In genomic region chr6:114901921-114902320, GRCm38 (mm10) we compare ENCODE assay signal across 10 mouse cellular contexts.
A peak's percentile ranks its signal among the peaks of the same experiment; 100 is the strongest.
DNase-seq lines count a peak whose midpoint lies in the region; ATAC-seq and TF ChIP-seq lines count a peak whose summit lies in the region.
"Had no signal": no experiment of that assay in that cellular context is flagged by ENCODE, and none has a peak within 500 bp of the region (broad histone marks: within the 10 kb centered on the region; RNA-seq: fewer than 3 reads in every experiment).

No protein-coding gene starts in this region.

- H3K27ac ChIP-seq in heart, embryonic 14.5 days (replicated peaks in 1 of 2; ENCODE audit: control insufficient read depth in 1 of 2, insufficient read depth in 1 of 2, low read depth in 2 of 2, low read length in 2 of 2) = peak overlapping the region; percentile 69 to 86
- peak overlapping the region; percentile 83 for H3K27ac ChIP-seq in embryonic facial prominence, embryonic 14.5 days (replicated peaks; ENCODE audit: low read depth, low read length)
- H3K27ac ChIP-seq in hindbrain, postnatal 0 days = peak overlapping the region; percentile 61; the same call in 1 of the 2 replicates
- peak overlapping the region; percentile 67 for H3K27ac ChIP-seq in midbrain, embryonic 14.5 days (replicated peaks; ENCODE audit: low read depth, low read length)

- H3K9me3 ChIP-seq in heart, embryonic 14.5 days (ENCODE audit: control insufficient read depth, low read length) = no peaks in the 10 kb centered on the region
- H3K9me3 ChIP-seq in embryonic facial prominence, embryonic 14.5 days (ENCODE audit: control insufficient read depth, low read length) = no peaks in the 10 kb centered on the region
- H3K9me3 ChIP-seq in hindbrain, postnatal 0 days (ENCODE audit: low read length) = no peaks in the 10 kb centered on the region
- H3K9me3 ChIP-seq in midbrain, embryonic 14.5 days (ENCODE audit: control insufficient read depth, low read length) = no peaks in the 10 kb centered on the region

- no peaks in the 10 kb centered on the region for H3K27me3 ChIP-seq in heart, embryonic 14.5 days (ENCODE audit: control insufficient read depth, insufficient read depth, low read length)
- no peaks in the 10 kb centered on the region for H3K27me3 ChIP-seq in embryonic facial prominence, embryonic 14.5 days (replicated peaks; ENCODE audit: control insufficient read depth, insufficient read depth, low read length)
- no peaks in the 10 kb centered on the region for H3K27me3 ChIP-seq in hindbrain, postnatal 0 days (ENCODE audit: insufficient read depth, low read length)
- H3K27me3 ChIP-seq in midbrain, embryonic 14.5 days (ENCODE audit: control insufficient read depth, insufficient read depth, low read length) = no peaks in the 10 kb centered on the region

- H3K9ac ChIP-seq in heart, embryonic 14.5 days (ENCODE audit: low read length) = peak overlapping the region; percentile 59
- H3K9ac ChIP-seq in embryonic facial prominence, embryonic 14.5 days (ENCODE audit: low read depth, low read length) = 0 out of 2 replicates have a peak overlapping the region, but pooled peaks have one; percentile 15
- no peak overlapping the region for H3K9ac ChIP-seq in hindbrain, postnatal 0 days (replicated peaks; ENCODE audit: low read length)
- H3K9ac ChIP-seq in midbrain, embryonic 14.5 days (replicated peaks; ENCODE audit: low read length) = 0 out of 2 replicates have a peak overlapping the region, but pooled peaks have one; percentile 20

- ATAC-seq in heart, embryonic 14.5 days (ENCODE audit: insufficient number of reproducible peaks, insufficient read depth, low FRiP score, low read depth) = no peak
- ATAC-seq in embryonic facial prominence, embryonic 14.5 days (ENCODE audit: low read depth) = no peak
- no peak; the same call in 1 of the 2 replicates for ATAC-seq in hindbrain, postnatal 0 days
- no peak; the same call in 1 of the 2 replicates for ATAC-seq in midbrain, embryonic 14.5 days (ENCODE audit: low FRiP score, low TSS enrichment)
- ATAC-seq: CD4-positive, CD25-positive, alpha-beta regulatory T cell, adult 4 months had no signal

- H3K4me3 ChIP-seq in heart, embryonic 14.5 days (ENCODE audit: control insufficient read depth in 1 of 2, insufficient read depth in 1 of 2, low read depth in 1 of 2, low read length in 2 of 2) = peak overlapping the region in 1 of 2 experiments; percentile 9; a peak in 1 of 4 replicates
- no peak overlapping the region for H3K4me3 ChIP-seq in embryonic facial prominence, embryonic 14.5 days (ENCODE audit: low read depth, low read length)
- no peak overlapping the region for H3K4me3 ChIP-seq in hindbrain, postnatal 0 days (ENCODE audit: low read length)
- H3K4me3 ChIP-seq in midbrain, embryonic 14.5 days (replicated peaks; ENCODE audit: low read depth, low read length) = no peak overlapping the region

- TF ChIP-seq CTCF in hindbrain, postnatal 0 days (IDR thresholded peaks at IDR 0.05; ENCODE audit: low read depth) = no peak

- peaks cover 28% of the 10 kb centered on the region; the same call in 1 of the 2 replicates for H3K36me3 ChIP-seq in heart, embryonic 14.5 days (ENCODE audit: control insufficient read depth, insufficient read depth, low read length)
- peaks cover 10% of the 10 kb centered on the region; the same call in 1 of the 2 replicates for H3K36me3 ChIP-seq in embryonic facial prominence, embryonic 14.5 days (ENCODE audit: control insufficient read depth, insufficient read depth, low read length)
- no peaks in the 10 kb centered on the region for H3K36me3 ChIP-seq in hindbrain, postnatal 0 days (ENCODE audit: insufficient read depth, low read length)
- H3K36me3 ChIP-seq in midbrain, embryonic 14.5 days (ENCODE audit: control insufficient read depth, insufficient read depth, low read length) = no peaks in the 10 kb centered on the region

- no peak for DNase-seq in heart, adult 8-10 months (ENCODE audit: low spot score)
- no peak for DNase-seq in embryonic facial prominence, embryonic 14.5 days (ENCODE audit: low spot score)
- DNase-seq in hindbrain, postnatal 0 days (ENCODE audit: low spot score) = no peak
- DNase-seq in midbrain, embryonic 14.5 days = no peak
- DNase-seq in spleen, postnatal 10 days (ENCODE audit: low spot score in 2 of 2) = no peak
- DNase-seq in cerebellum, postnatal 14 days = no peak
- DNase-seq in urinary bladder, postnatal 10 days (ENCODE audit: low spot score) = no peak
- DNase-seq: retina, postnatal 1 day had no signal

- peak overlapping the region; percentile 61 for H3K4me2 ChIP-seq in heart, embryonic 14.5 days (ENCODE audit: low read length)
- peak overlapping the region; percentile 43 for H3K4me2 ChIP-seq in embryonic facial prominence, embryonic 14.5 days (ENCODE audit: low read depth, low read length)
- H3K4me2 ChIP-seq in hindbrain, postnatal 0 days (ENCODE audit: low read depth, low read length) = peak overlapping the region; percentile 22; the same call in 1 of the 2 replicates
- peak overlapping the region; percentile 32 for H3K4me2 ChIP-seq in midbrain, embryonic 14.5 days (ENCODE audit: low read length)

- peaks cover 46 to 88% of the 10 kb centered on the region in 2 experiments for H3K4me1 ChIP-seq in heart, embryonic 14.5 days (ENCODE audit: control insufficient read depth in 2 of 2, insufficient read depth in 2 of 2, low read length in 2 of 2)
- peaks cover 46% of the 10 kb centered on the region for H3K4me1 ChIP-seq in embryonic facial prominence, embryonic 14.5 days (ENCODE audit: control insufficient read depth, insufficient read depth, low read length)
- peaks cover 38% of the 10 kb centered on the region; the same call in 1 of the 2 replicates for H3K4me1 ChIP-seq in hindbrain, postnatal 0 days (ENCODE audit: insufficient read depth, low read length)
- H3K4me1 ChIP-seq in midbrain, embryonic 14.5 days (ENCODE audit: control insufficient read depth, insufficient read depth, low read length) = peaks cover 61% of the 10 kb centered on the region

- 12% methylated on average over 4 of the region's 4 CpGs for WGBS in heart, embryonic 14.5 days
- WGBS in embryonic facial prominence, embryonic 14.5 days = 24% methylated on average over 4 of the region's 4 CpGs
- WGBS in hindbrain, postnatal 0 days = 31% methylated on average over 4 of the region's 4 CpGs
- 10% methylated on average over 4 of the region's 4 CpGs for WGBS in midbrain, embryonic 14.5 days
